Mouse (Mus musculus): ENCODE data around the gene Pth2.

DNA sequence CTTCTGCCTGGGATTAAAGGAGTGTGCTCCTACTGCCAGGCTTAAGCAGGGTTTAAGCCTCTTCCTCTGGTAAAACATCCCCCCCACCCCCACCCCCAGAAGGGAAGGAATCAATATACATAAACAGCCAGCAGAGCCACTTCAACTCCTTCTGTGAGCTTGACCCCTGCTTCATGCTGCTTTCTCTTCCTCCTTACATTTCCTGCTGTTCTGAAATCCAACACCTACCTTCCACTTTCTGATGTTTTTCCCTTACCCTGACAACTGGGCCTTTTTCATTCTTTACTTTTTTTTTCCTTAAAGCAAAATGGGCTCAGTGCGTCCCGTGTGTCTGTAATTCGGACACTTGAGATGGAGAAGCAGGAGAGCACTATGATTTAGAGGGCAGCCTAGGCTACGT lies 30.5 kb upstream of the Pth2 start:
- TF ChIP-seq CTCF (IDR thresholded peaks at IDR 0.05; ENCODE audit: extremely low read depth, insufficient read depth, low read length) (no peak), POLR2A (IDR thresholded peaks at IDR 0.05; ENCODE audit: extremely low read depth, insufficient read depth, low read length) (no peak)
